Mouse (Mus musculus) embryo, embryonic 10 days (tissue): Measurements from ENCODE around the gene Zbp1.
A peak's percentile ranks its signal among the peaks of the same experiment; 100 is the strongest.

ENCODE experiments used
- DNase-seq: peaks from one replicate; pipeline ENCODE4 v3.0.0-alpha.2; 2015; ENCODE audit warnings: low spot score

Gene Zbp1

DNA sequence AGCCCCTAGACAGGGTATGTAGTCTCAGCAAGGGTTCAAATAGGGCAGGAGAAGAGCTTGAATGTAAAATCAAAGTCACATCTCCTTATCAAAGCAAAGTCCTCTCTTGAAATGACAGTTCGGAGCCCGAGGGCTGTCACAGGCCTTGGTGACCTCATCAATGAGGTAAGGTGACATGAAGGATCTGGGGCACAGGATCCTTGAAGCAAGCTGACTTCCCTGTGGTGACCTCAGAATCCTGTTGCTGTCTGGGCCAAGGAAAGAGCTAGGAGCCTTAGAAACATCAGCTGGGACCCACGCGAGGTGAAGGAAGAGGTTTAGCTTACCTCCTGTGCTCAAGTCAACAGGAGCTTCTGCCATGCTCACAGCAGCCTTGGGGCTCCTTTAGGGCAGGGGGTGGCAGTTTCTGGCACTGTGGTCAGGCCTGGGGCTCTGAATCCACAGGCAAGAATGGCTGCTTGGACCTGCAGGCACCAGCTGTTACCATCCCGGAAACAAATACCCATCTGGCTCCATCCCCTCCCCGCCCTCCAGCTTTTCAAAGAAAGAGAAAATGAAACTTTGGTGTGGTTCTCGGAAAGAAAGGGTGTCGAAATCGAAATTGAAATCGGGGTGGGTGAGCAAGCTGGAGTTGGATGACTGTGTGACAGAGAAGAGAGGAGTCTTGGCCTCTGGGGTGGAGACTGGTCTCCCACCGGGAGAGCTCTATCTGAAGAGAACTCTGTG lies at the start of gene Zbp1:
TSS of gene Zbp1 (minus strand) at position 508 of the 726 bp plus-strand sequence.
- DNase-seq: no peak

DNA sequence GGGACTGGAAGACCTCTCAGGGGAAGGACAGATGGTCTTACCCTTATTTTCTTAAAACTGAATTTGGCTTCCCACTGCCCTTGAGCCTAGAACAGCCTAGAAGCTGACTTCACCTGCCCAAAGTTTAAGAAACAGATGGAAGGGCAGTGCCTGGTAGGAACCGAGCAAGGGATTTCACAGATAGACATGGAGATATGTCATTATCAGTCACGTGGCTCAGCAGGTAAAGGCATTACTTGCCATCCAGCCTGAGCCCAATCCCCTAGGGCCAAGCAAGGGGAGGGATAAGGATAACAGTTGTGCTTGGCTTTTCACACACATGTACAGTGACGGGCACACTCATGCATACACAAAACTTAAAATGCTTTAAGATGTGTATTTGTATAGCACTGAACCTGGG lies 48.8 kb upstream of the Zbp1 start:
- no peak for DNase-seq

DNA sequence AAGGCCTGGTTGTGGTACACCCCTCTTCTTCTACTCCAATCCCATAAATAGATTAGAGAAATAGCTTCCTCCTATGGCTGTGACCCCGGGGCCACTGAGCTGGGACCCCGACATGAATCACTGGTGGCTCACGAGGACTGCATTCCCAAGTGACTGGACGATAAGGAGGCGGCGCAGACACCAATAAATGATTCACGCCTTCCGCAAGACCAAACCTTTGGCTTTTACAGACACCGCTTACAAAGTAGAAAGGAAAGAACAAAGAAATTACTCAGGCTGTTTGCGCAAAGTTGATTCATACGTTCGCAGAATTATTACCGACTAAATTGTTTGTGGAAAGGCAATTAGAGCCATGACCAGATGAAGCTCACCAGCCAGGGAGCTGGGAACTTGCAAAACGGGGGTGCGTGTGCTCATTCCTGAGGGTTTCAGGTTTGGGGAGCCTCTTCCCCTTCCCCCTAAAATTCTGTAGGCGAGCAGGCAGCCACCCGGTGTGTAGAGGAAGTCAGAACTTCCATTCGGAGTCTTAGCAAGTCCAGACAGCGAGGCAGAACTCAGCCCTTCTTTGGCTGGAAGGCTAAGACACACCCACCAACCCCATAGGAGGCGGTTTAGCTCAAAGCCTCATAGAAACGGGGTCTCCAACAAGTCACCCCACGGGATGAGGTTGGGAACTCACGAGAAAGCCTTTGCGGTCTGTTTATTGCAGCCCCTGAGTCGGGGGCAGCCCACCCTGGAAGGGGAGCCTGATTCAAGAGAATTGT lies 47.8 kb upstream of the Zbp1 start:
- no peak for DNase-seq

DNA sequence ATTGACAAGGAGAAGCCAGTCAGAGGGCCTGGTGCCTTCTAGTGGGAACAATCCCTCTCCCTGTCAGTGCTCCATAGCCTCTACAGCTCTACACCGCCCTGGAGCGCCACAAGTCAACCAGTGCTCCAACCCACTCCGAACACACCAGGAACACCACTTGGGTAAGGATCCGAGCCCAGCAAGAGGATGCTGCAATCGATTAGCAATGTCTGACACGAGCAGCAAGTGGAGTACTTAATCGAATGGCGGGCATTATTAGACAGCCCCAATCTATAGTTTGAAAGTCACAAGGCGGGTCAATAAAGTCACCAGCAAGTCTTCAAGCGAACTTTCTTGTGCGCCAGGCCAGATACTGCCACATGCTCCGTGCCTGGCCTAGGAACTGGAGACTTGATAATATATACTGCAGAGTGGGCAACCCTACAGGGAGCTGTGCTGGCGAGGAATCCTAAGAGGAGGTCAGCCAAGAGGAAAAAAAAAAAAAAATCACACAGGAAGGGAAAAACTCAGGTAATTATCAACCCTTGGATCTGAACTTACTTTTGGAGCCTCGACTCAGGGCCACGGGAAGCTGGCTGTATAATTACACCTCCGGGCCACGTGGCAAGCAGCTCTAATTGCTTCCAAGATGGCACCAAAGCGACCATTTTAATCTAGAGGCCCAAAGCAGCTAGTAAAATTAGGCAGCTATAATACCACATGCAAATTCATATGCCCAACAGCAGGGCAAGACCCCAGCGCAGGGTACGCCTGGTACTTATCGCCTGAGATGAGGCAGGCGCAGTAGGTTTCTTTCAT lies 46.9 kb upstream of the Zbp1 start:
- DNase-seq: no peak

DNA sequence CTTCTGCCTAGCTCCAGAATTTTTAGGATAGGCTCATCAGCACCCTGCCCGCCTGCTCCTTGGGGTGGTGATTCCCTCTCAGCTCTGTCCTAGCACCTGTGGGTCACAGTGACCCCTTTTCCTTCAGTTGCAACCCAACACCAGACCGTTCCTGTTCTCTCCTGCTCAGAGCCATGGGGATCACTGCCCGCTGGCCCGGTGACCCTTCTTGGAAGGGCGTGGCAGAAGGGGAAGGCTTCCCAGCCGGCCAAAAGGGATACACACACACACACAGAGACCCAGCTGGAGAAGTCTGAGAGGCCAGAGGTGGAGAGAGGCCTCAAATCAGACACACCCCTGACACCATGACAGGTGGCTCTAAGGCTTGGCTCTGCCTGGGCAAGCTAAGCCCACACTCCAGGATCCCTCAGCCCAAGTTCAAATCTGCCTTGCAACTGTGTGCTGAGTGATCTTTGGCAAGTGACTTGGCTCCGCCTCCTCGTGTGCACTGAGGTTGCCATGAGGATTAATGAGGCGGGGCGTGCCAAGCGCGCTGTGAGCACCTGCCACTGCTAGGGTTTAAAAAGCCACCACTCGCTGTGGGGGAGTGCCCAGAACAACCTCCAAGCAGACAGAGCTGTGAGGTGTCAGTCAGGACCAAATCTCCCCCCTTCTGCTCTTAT lies 45.9 kb upstream of the Zbp1 start:
- peak; percentile 72 for DNase-seq

DNA sequence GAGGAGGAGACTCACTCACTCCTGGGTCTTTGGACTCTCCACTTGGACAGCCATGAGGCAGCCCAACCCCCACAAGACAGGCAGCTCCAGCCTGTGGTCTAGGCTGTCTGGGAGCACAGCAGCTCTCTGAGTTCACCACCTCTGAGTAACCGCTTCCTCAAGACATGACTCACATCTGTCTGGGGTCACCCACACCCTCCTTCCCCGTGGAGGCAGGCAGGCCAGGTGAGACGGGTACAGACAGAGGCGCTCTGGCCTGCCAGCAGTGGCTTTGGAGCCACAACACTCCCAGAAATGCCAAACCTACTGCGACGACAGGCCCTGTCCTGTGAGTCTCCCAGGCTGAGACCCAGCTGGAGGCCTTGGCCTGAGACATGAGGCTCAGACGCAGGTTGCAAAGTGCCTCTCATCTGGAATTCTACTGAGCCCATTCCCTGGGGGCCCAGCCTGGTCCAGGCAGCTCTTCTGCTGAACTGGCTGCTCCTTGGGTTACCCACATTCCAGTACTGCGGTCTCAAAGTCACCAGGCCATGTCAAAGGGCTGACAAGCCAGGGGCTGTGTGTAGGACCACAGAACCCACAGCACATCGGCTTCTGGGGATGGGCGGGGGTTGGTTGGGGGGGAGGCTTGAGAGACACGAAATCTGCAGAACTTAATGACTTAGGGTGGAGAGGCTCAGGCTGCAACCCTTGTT lies 45.1 kb upstream of the Zbp1 start:
- no peak for DNase-seq

DNA sequence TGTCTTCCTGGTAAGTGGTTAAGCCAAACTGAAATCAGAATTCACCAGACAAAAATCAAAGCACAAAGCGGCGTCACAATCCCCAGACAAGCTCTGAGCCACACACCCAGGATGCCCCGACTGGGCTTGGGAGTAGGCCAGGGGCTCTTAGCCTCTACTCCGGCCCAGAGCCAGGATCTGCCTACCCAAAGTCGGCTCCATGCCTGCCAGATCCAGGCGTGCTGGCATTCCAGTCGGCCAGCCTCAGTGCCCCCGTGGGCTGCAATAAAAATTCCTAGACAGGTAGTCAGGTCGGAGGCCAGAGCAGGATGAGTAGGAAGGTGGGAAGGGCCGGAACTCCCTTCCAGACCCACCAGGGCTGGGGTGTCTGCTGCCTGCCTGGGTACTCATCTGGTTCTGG lies 42.8 kb upstream of the Zbp1 start:
- no peak for DNase-seq

DNA sequence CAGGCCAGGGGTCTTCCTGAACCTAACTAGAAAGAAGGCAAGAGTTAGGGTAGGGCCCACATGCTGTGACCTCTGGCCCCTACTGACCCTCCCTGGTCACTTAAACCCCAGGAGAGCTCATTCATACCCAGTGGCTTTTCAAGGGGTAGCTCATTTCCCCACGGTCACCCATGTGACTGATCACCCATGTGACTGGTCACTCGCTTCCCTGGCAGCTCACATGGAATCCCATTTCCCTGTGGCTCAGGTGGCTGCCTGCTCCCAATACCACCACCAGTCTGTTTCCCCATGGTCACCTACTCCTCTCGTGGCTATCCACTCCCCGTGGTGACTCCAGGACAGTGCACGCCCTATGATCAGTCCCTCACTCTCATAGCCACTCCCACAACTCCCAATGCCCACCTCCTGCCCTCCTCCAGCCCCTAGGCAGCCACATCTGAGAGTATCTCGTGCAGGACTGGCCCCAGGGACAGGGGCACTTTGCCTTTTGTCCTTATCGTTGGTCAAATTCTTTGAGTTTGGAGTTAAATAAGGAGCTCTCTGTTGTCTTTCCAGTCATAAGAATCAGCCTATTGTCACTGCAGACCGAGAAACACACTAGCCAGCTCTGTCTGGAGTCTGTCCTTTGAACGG lies 39.9 kb upstream of the Zbp1 start:
- no peak for DNase-seq

DNA sequence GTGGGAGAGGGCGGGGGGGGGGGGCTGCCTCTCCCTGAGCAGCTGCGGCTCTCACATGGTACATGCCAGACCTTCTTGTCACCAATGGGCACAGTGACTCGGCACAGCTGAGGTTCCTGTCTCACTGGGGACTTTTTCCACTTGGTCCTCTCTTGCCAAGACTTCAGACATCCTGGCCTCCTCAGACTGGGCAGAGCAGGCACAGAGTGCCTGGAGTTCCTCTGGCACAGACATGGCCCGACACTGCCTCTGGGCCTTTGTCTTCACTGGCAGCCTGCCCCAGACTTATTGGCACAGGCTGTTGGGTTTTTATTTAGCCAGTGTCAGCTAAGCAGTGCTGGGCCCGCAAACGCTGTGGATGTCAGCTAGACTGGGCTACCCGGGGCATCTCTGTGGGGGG lies 38.9 kb upstream of the Zbp1 start:
- no peak for DNase-seq

DNA sequence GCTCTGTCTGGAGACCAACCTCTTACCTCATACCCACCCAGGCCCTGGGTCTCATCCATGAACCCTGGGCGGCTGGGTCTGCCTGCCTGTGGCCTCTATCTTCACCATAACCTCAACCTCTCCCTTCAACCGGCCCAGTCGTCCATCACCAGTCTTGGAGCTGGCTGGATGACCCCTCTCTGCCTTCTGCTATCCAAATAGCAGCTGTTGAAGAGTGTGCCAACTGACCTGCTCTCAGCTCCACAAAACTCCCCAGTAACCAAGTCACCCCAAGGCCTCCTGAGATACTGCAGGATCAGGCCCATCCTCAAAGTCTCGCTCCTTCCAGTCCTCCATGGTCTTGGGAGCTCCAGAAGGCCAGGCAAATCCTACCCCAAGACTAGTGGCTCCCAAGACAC lies 37.8 kb upstream of the Zbp1 start:
- DNase-seq: no peak

DNA sequence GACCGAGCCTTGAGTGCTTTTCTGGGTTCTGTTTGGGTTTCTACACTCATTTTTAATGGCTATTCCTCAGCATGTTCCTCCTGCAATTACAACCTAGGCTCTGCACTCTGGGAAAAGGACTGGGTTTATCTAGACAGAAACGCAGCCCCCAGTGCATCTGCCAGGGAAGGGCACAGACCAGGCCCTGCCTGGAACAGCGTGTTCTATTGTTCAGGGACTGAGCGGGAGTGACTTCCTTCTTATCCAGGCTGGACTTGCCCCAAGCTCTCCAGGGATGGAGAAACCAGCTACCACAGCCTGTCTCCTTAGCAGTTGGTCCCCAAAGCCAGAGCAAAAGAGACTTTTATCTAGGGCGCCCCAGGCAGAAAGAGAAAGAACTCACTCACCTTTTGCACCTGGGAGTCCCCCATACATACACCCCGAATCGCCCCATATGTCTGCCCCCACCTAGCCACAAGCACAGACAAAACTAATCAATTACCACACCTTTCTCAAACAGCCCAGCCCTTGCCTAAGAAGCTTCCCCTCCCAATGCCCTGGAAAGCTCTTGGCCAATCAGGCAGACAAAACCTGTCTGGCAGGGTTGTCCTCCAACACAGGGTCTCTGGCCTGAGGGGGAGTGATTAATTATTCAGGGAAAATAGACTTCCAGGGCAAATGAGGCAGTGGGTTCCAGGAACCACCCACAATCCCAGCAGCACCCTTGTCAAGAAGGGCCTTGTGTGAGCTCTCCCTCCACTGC lies 37.3 kb upstream of the Zbp1 start:
- no peak for DNase-seq

DNA sequence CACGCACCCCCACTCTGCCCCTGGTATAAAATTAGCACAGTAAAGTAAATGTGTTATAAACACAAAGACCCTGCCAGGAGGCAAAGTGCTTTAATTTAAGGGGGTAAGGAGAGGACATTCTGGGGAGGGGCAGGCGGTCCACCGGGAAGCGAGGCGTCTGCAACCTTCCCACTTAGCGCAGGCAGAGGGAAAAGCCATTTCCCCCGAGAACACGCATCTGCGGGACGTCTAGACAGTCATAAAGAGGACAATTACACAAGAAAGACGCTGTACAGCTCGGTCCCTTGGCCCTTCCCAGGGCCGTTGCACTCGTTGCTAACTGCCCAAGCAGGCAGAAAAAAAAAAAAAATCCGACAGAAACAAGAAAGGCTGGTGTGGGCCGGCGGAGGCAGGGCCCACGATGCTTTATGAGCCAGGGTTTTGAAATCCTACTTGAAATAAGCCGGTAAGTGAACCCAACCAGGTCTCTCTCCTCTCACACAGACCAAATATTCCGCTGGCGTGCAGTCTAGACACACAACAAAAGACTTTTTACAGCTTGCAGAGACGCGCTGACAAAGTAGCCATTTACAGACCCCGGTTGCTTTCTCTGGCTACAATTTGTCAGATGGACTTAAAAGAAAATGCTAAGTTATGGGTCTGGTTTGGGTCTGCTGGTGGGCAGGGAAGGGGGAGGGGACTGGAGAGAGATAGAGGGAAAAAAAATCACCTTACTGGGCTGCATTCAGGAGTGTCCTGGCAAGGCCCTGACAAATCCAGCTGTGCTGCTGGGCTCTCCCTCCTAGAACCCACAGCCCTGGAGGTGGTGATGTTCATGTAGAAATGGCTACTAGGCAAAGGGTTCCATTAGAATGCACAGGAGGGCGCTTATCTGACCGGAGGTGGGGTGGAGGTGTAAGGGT lies 35.3 kb upstream of the Zbp1 start:
- peak; percentile 63 for DNase-seq

DNA sequence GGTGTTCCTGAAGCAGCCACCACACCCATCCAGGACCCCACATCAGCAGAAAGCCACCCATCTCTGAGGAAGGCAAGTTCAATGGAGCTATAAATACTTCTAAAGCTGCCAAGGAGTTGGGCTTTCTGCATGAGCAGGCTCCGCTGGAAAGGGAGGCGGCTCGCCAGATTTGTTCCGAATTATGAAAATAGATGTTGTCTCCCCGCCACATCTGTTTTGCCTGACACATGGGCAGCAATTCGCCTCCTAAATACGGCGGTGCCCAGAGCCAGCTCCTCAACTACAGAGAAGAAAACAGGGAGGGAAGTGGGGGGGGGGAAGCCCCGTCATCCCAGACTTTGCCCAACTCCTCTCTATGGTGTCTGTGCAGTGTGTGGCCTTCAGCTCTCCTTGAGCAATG lies 33.0 kb upstream of the Zbp1 start:
- no peak for DNase-seq

DNA sequence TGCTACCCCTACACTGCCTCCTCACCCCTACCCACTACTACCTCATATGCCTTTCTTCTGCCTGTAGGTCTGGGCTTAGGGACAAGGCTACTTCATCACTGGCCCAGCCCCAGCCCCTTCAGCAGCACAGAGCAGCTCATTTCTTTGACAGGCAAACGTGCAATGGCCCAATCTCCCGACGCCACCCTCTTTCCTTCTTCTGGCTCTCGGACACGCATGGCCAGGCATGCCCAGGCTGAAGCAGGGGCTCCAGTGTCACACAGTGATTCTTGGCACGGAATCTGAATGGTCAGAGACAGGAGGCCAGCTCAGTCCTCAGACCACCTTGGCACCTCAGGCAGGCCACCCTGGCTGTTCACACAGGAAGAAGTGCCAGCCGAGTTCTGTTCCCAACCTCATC lies 32.4 kb upstream of the Zbp1 start:
- no peak for DNase-seq

DNA sequence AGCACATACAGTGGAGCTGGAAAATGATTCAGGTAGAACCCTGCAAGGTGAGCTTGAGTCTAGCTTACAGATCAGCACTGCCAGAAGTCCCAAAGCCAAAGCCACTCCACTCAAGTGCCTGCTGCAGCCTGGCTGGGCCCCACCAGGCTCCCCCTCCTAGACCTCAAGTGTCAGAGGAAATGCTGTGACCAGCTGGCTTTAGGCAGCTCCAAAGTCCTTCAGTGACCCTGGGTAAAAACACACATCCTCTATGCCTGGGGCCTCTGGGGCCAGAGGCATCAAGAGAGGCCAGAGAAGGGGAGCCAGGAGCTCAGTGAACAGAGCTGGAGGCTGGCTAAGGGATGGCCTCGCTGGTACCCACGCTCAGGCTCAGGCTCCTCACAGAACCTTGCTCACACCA lies 31.7 kb upstream of the Zbp1 start:
- no peak for DNase-seq

DNA sequence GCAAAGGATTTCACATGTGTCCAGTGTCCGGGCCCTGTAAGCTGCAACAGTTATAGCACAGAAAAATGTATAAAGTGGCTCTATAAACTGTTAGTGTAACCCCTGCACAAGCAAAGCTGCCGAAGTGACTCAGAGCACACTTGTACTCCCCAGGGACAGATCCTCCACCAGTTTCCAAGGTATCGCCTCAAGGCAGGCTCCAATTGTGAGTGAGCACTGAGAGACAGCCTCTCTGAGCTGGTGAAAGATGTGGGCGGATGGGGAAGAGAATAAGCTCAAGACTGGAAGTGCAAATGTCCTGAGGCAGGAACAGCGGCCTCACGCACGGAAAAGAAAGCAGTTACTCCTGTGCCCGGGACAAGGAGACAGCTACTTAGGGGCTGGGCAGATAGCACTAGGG lies 31.2 kb upstream of the Zbp1 start:
- no peak for DNase-seq

DNA sequence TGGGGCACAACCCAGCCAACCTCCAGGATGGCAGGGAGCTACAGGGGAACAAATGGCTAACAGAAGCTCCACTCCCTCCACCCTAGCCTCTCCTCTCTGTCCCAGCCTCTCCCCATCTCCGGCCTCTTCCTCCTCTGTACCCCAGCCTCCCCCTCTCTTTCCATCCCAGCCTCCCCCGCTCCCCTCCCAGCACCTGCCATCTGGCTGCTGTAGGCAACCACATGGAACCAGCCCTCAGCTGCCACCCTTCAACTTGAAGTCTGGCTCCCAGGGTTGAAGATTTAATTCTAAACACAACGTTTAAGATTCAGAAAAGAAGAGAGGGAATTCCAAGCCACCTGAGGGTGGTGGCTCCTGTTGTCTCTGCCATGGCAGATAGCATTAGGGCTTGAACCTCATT lies 30.7 kb upstream of the Zbp1 start:
- no peak for DNase-seq

DNA sequence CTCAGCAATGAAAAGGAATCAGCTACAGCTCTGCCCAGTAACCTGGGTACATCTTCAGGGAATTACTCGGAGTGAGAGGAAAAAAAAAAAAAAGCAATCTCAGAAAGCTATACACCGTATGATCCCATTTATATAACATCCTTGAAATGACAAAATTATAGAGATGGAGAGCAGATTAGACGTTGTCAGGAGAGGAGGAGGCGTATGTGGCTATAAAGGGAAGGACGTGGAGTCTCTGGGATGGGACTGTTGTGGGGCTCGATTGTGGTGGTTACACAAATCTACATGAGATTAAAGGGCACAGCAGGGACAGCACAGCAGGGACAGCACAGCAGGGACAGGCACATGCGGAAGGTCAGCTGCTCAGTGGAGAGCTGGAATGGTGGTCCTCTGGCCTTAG lies 30.1 kb upstream of the Zbp1 start:
- DNase-seq: no peak

DNA sequence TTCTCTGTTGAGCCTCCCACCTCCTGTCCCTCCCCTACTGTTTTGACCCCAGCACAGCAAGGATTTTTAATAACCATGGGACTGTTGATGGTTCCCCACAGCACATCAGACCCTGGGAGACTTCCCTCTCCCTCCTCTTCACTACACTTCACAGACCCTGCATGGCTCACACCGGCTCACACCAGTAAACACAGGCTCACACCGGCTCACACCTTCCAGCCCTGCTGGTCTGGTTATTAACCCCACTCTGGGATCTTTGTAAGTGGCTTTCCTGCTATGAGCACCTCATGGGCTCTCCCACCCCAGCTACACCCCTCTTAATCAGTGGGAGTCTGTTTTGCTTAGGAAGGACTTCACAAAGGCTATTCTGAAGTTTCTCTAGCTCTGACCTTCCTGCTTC lies 29.2 kb upstream of the Zbp1 start:
- no peak for DNase-seq

DNA sequence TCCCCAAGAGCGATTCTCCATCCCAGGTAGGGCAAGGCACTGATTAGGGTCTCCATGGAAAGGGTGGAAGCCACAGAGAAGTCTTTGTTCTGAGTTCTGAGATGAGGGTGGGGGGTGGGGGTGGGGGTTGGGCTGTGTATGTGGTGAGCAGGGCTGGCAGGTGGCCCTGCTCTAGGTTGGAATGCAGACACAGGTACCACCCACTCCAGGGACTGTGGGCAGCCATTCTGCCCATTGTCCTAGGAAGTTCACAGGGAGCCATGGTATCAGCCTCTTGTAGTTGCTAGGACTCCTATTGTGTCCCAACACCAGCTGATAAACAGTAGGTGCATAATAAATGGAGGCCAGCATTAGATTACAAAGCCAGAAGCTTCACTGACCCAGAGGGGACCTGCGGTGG lies 28.5 kb upstream of the Zbp1 start:
- no peak for DNase-seq
